Mouse (Mus musculus) MEL (cell line): Measurements from ENCODE around the gene Gm10377.
"Not testable (repeated sequence)": the region's sequence is repeated elsewhere in the genome, so short reads cannot be mapped to it uniquely, and the experiment has no call there.

Source experiments
- CHD2 ChIP-seq: IDR thresholded peaks from 2 replicates; pipeline ENCODE4 v1.6.1; 2011; ENCODE audit warnings: low read length, improper control_type of control experiment
- CTCF ChIP-seq, 3 experiments: IDR thresholded peaks in 2 of 3; conservative IDR thresholded peaks in 1 of 3; 2 replicates each; pipeline ENCODE4 v1.5.1; 2011 to 2012; ENCODE audit warnings: low read length in 3 of 3, low read depth in 2 of 3, mild to moderate bottlenecking in 2 of 3, improper control_type of control experiment in 1 of 3, inconsistent platforms in 1 of 3, mixed read lengths in 1 of 3, moderate library complexity in 1 of 3; ENCODE audit not compliant: control insufficient read depth in 1 of 3, insufficient read depth in 1 of 3, poor library complexity in 1 of 3, severe bottlenecking in 1 of 3
- EP300 ChIP-seq, 2 experiments: IDR thresholded peaks; 2 replicates each; pipeline ENCODE4 v1.6.1; 2011; ENCODE audit warnings: improper control_type of control experiment in 2 of 2, low read length in 2 of 2, low read depth in 1 of 2, mild to moderate bottlenecking in 1 of 2
- MAFK ChIP-seq: IDR thresholded peaks from 2 replicates; pipeline ENCODE4 v1.6.1; 2011; ENCODE audit warnings: low read depth, mild to moderate bottlenecking, low read length, improper control_type of control experiment, borderline replicate concordance
- MAZ ChIP-seq: IDR thresholded peaks from 2 replicates; pipeline ENCODE4 v1.6.1; 2012; ENCODE audit warnings: low read depth, mild to moderate bottlenecking, inconsistent platforms, low read length, improper control_type of control experiment
- POLR2A ChIP-seq, 2 experiments: IDR thresholded peaks; 2 replicates each; pipeline ENCODE4 v1.6.1; 2011 to 2012; ENCODE audit warnings: low read length in 2 of 2, mild to moderate bottlenecking in 2 of 2, control low read depth in 1 of 2, improper control_type of control experiment in 1 of 2, low read depth in 1 of 2, moderate library complexity in 1 of 2; ENCODE audit not compliant: control insufficient read depth in 1 of 2, insufficient read depth in 1 of 2, poor library complexity in 1 of 2
- RAD21 ChIP-seq: IDR thresholded peaks from 2 replicates; pipeline ENCODE4 v1.6.1; 2011; ENCODE audit warnings: mild to moderate bottlenecking, low read depth, low read length, improper control_type of control experiment
- SIN3A ChIP-seq: IDR thresholded peaks from 2 replicates; pipeline ENCODE4 v1.6.1; 2012; ENCODE audit warnings: low read length, improper control_type of control experiment, inconsistent platforms
- TAL1 ChIP-seq: IDR thresholded peaks from 2 replicates; pipeline ENCODE4 v1.6.1; 2012; ENCODE audit warnings: mild to moderate bottlenecking, inconsistent platforms, low read length, moderate library complexity, mixed read lengths
- TCF12 ChIP-seq: IDR thresholded peaks from 2 replicates; pipeline ENCODE4 v1.6.1; 2014; ENCODE audit warnings: low read depth, mild to moderate bottlenecking, inconsistent platforms, low read length, improper control_type of control experiment, moderate library complexity

DNA sequence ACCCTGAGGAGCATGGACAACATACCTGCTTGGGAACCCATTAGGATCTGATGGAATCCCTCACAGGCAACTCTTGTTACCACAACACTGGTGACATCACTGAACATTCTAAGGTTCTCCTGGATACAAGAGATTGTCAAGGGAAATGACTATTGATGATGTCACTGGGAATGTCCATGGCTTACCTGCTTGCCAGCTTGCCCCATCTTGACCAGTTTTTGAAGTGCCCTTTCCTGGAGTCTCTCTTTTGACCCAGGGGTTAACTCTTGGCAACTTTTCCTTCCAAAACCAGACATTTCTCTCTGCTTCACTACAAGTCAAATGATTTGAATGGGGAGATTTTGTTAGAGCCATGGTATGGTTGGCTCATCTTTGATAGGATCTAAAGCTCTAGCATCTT, at the start of gene Gm10377:
- not testable (repeated sequence) for TF ChIP-seq EP300 (IDR thresholded peaks at IDR 0.05; ENCODE audit: low read depth in 1 of 2, low read length in 2 of 2); CTCF (IDR thresholded peaks at IDR 0.05 in 2 of 3, conservative IDR thresholded peaks at IDR 0.05 in 1 of 3; ENCODE audit: control insufficient read depth in 1 of 3, insufficient read depth in 1 of 3, low read depth in 2 of 3, low read length in 3 of 3, poor library complexity in 1 of 3, severe bottlenecking in 1 of 3); SIN3A; CHD2; MAFK; POLR2A (IDR thresholded peaks at IDR 0.05; ENCODE audit: control insufficient read depth in 1 of 2, insufficient read depth in 1 of 2, low read depth in 1 of 2, low read length in 2 of 2, poor library complexity in 1 of 2); TAL1; TCF12; RAD21; MAZ
